Mouse (Mus musculus) kidney, adult 2 months (tissue): Measurements from ENCODE around the gene Nav2.

Experiments used
- CTCF ChIP-seq: fragments of 200-500 bp; conservative IDR thresholded peaks from 2 replicates; pipeline ENCODE4 v1.5.1; 2011; ENCODE audit warnings: low read depth, mild to moderate bottlenecking, control low read depth, low read length, moderate library complexity, mixed read lengths; ENCODE audit not compliant: insufficient read depth, insufficient read length
- POLR2A ChIP-seq: fragments of 200-500 bp; IDR thresholded peaks from one replicate; pipeline ENCODE4 v1.6.1; 2011; ENCODE audit warnings: low read depth, low read length, control low read depth

DNA sequence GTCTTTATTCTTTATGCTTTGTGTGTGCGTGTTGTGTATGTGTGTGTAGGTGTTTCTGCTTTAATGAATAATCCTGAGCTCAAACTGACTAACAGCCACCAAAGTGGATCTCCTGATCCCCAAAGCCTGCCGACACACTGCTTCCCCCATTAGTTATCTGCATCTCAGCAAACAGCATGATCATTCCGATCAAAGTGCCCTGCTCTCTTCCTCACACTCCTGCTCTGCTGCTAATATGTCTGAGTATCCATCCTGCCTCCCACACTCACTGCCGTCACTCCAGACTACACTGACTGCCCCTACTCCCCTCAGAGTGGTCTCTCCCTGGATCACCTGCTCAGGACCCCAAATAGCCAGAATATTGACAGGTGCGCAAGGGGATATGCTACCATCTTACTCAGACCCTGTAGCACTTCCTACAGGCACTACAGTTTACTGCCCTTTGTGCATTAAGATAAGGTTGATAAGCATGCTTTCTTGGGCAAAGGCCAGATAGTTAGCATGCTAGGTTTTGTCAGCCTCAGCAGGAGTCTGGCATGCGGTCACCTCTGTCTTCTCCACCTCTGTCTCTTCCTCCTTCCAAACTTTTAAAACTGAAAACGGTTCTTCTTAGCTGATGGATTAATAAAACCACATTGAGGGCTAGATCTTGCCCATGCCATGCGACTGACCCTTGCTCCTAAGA lies 382.8 kb downstream of the Nav2 start:
- no peak for TF ChIP-seq CTCF
- no peak for TF ChIP-seq POLR2A
